Mouse (Mus musculus): ENCODE measurements around the gene Samsn1.

The Samsn1 gene

DNA sequence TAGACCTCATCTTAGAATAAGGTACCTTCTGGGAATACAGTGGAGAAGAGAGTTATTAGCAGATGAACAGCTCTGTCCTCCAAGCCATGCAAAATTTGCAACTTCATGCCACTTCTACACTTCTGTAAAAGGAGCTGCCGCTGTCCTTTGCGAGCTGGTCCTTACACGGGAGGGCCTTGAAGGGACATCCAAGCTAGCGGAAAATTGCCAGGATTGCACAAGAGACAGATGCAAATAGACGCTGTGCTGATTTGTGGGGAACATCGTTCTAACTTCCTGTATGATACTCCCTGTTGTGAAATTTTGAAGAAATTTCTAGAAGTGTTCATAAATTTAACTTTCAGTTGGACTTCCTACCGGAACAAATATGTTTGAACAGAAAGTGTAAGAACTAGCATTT is 61.0 kb downstream of the Samsn1 start:
- in situ Hi-C loops (cut with MboI, MseI): loop anchor here (25.0 kb wide), 1 partner anchor 1774 kb away; no protein-coding TSS in a partner anchor

DNA sequence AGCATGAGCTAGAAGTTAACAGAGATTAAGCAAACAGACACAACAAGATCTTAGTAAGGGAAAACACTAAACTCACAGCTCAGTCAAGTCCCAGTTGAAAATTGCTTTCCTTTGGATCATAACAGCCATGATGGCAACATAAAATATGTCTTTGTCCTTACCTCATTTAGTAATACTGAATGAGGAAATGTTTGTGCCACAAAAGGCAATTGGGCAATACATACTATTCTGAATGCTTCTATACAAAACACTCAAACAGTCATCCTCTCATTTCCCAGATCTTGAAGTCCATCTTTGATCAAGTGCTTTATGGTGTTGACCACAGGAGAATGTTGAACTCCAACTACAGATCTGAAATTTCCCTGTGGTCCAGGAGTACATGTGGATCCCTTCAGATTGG is 88.7 kb downstream of the Samsn1 start:
- in situ Hi-C loops (cut with MboI, MseI): no loop called here

DNA sequence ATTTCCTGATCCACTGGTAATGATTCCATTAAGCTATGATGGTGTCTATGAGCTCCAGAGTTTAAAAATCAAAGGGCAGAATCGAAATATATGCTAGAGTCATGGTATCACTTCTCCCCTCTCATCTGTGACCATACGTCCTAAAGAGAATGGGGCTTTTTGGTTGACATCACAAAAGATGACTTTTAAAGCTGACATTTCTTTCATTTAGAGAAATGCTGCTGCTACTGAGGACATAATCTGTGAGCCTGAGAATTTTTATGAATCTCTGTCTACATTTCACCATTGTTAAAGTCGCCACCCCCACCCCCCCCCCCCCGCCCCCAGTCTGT is 91.9 kb downstream of the Samsn1 start:
- in situ Hi-C loops (cut with MboI, MseI): no loop called here

DNA sequence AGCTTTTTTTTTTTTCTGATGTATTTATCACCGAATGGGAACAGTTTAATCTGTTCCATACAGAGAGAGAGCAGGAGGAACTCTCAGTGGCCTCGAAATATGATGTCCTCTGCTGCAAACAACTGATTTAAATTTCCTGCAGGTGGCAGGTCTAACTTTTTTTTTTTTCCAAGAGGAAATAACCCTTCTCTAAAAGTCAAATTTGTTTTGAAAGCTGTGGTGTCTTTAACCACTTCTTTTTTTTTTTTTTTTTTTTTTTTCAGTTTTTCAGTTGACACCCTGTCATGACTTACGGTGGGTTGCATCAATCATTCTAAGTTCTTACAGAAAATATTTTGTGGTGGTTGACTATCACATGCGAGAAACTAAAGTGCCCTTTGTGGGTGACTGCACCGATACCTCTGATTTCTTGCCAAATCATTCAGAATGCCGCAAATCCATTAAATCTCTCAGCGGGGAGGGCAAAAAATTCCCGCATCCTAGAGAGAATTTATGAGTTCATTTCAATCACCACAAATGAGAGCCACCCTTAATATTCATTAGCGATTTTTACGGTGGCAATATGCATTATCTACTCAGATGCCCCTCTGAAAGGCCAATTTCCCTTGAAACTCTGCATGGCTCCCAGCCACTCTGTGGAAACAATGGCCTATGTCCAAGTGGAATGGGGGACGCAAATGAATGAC is 92.4 kb downstream of the Samsn1 start:
- in situ Hi-C loops (cut with MboI, MseI): no loop called here

DNA sequence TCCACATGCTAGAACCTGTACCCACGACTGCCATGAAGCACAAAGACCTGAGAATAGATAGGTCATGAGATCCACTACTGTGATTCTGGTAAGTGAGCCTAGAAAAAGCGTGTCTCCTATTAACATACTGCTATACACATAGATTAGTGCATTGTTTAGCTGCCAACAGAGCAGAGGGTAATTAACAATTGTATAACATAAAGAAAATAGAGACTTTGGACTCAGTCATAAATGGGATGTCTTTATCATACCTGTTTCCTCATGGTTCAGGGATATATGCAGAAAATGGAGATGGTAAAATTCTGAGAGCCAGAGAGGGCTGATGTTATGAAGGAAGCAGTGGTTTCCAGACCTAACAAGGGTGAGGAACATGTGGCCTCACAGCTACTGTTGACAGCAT is 95.6 kb downstream of the Samsn1 start:
- in situ Hi-C loops (cut with MboI, MseI): no loop called here

DNA sequence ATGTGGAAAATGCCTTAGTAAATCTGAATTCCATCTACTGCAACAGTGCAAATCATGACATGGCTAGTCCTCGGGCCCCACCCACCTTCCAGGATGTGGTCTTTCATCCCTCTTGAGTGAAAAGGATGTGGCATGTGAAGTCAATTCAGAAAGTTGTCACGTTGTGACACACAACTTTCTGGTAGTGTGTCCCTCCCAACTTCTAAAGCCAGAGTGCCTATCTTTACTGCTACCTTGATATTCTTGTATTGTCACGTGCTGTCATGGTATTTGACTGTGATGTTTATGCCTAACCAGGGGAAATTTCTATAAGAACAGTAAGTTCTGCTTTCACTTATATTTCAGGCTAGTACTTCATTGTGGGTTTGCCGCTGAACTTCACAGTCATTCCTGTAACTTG is 101.2 kb downstream of the Samsn1 start:
- in situ Hi-C loops (cut with MboI, MseI): no loop called here

DNA sequence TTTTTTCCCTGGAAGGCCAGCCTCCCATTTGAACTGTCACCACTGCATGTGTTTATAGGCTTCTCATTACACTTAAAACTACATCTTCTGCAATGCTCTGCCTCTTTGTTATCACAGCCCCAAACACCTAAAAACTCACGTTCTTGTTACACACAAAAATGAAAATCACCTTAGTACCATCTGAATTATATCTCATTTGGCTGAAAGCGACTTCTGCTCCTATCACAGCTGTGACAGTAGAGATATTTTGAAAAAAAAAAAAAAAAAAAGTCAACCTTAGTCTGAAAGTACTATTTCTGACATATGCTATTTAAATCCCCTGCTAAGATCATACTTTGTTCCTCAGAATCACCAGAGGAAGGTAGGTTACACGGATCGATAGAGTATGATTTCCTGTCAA is 102.8 kb downstream of the Samsn1 start:
- in situ Hi-C loops (cut with MboI, MseI): loop anchor here (10.0 kb wide), 1 partner anchor 436 kb away; no protein-coding TSS in a partner anchor

DNA sequence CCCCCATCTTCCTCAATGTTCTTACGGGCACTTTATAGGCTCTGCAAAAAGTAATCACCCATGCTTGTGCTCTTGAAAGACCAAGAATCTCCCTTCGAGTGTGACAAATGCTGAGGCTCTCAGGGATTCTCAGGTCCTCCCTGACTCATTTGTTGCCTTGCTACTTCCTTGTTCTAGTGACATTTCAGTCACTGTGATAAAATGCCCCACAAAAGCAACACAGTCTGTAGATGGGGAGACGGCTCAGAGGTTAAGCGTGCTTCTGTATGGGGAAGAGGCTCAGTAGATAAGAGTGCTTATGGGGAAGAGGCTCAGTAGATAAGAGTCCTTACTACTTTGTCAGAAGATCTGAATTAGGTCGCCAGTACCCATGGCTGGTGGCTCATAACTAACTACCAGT is 104.4 kb downstream of the Samsn1 start:
- in situ Hi-C loops (cut with MboI, MseI): loop anchor here (10.0 kb wide), 1 partner anchor 437 kb away; no protein-coding TSS in a partner anchor

DNA sequence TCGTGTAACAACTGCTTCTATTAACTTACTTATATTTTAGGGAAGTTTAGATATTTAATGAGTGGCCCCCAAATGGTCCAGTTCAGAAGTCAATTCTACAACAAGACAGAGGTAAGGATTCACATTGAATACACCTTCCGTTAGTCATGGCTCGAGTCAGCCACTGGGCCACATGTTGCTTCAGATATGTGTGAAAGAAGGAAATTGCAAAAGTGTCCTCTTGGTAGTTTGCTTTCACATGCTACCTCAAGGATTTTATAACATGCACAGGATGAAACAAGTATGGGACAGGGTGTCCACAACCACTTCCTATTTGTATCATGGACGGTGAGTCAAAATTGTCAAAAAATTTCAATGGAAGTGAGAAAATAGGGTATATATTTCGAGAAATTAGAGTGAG is 110.0 kb downstream of the Samsn1 start:
- in situ Hi-C loops (cut with MboI, MseI): loop anchor here (5.0 to 10.0 kb wide), 2 partner anchors 60 to 443 kb away; no protein-coding TSS in a partner anchor

DNA sequence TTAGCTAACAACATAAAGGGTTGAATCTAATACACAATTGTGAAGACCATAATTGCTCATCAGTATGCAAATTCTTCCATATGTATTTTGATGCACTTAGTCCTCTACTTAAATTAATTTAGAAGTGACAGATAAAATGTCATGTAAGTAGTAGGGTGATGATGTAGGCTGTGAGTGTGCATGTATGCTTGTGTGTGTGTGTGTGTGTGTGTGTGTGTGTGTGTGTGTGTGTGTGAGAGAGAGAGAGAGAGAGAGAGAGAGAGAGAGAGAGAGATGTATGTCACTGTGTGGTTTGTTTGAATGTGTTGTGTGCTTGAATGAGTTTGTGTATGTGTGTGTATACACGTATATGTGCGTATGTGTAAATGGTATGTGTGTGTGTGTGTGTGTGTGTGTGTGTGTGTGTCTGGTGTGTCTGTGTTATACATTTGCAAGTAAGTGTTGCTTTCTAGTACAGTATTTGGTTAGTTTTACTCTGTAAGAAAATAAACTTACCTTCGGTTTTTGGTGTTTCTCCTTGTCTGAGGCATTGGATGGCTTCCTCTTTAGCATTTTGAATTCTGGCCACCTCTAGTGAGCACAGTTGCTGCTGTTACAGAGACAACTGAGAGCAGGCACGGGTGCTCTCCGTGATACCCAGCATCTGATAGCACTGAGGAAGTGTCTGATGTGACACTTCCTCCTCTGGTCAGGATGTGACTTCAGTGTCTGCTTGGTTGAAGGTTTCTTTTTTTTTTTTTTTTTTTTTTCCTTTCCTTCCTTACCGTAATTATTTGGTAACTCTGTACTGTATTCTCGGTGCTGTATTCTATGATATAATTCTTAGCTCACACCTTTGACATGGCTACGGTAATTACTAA is 113.2 kb downstream of the Samsn1 start:
- in situ Hi-C loops (cut with MboI, MseI): no loop called here

DNA sequence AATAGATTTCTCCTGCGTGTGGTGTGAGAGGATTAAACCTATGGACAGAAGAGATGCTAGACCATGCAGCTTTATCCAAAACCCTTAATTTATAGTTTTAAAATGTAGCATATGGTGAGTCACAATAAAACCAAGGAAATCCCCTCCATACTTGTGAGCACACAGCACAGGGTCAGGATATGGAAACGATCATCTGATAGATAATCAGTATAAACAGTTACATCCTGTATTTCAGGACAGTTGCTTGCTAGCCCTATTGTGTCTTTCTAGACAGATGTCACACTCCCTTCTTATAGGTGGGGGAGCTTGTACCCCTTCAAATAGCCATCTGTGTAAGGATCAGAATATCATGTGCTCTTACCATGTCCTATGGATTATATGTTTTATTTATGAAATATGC is 115.3 kb downstream of the Samsn1 start:
- in situ Hi-C loops (cut with MboI, MseI): no loop called here

DNA sequence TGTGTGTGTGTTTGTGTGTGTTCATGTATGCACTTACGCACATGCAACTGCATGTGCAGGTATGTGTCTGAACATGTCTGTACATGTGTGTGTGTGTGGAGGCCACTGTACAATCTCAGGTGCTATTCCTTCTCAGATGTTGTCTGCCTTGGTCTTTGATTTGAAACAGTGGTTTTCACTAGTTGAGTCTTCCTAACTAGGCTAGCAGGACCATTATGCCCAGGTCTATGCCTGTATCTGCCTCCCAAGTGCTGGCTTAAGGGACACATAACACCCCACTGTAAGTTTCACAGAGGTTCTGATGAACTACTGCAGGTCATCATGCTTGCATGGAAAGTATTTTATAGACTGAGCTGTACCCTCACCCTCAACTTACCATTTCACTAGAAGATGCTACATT is 115.8 kb downstream of the Samsn1 start:
- in situ Hi-C loops (cut with MboI, MseI): no loop called here

DNA sequence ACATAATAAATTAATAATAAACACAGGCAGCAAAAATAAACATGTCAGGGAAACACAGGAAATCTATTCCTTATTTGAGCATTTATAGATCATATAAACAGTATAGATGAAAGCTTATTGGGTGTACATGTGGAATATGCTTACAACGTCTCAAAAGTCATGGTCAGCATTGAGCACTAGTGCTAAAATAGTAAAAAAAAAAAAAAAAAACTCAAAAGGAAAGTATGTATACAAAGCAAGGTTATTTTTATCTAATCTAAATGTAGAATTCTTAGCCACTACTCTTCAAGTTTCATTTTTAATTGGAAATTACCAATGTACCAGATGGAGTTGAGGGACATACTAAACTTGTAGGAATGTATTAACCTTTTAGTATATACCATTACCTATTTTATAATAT is 116.8 kb downstream of the Samsn1 start:
- in situ Hi-C loops (cut with MboI, MseI): no loop called here

DNA sequence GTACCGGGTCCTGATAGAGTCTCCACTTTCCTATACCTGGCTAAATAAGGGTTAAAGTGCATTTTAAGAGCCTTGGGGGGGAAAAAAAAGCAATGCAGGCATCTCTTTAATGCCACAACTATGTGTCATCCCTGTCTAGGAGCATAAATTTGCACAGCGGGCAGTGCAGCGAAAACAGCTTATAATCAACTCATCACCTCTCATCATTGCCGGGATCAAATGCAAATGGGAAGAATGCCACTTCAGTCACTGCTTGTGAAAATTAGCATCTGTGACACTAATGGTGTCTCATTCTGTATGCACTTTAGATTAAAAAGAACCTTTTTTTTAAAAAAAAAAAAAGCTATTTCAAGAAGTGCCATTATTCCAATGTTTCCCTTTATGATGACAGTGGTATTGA is 118.0 kb downstream of the Samsn1 start:
- in situ Hi-C loops (cut with MboI, MseI): no loop called here

DNA sequence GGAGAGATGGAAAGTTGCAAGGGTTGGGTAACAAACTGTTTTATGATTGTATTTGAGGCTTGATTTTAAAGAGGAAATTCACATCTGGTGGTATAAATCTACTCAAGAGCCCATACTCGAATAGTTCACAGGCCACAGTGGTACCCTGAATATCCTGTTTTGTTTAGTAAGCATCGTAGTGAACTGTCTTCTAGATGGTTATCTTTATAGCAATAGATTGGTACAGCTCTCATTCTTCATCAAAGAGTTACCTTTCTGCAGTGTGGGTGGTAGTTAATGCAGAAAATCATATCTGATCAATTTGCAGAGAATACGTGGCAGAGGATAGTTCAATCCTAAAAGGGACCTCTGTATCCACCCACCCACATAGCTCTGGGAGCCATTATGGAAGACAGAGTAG is 119.1 kb downstream of the Samsn1 start:
- in situ Hi-C loops (cut with MboI, MseI): no loop called here

DNA sequence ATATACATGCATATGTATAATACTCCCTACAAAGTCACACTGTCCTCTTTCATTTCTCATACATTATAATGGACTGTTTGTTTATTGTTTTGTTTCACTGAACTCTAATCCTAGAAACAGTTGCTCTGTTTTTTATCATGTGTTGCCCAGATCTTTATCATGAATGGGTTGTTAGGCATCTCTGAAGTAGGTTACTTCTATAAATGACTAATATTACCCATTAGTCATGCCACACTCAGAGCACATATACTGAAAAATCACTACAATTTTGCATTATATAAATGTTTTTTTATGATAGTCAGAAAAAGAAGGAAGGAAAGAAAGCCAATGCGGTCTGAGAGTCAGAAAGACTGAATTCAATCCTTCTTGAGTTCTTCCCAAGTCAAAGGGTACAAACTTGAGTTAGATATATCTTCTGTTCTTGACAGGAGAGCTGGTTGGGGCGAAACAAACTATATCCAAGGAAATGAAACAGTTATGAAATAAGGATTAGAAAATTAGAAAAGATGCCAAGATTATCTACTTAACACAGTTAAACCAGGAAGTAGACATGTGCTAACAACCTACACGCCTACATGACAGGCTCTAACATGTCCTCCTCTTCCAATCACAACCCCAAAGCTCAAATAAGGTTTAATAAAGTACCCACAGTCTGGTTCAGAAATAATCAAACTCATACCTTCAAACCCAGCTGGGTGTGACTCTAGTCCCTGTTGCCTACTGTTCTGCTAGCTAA is 122.0 kb downstream of the Samsn1 start:
- in situ Hi-C loops (cut with MboI, MseI): no loop called here

DNA sequence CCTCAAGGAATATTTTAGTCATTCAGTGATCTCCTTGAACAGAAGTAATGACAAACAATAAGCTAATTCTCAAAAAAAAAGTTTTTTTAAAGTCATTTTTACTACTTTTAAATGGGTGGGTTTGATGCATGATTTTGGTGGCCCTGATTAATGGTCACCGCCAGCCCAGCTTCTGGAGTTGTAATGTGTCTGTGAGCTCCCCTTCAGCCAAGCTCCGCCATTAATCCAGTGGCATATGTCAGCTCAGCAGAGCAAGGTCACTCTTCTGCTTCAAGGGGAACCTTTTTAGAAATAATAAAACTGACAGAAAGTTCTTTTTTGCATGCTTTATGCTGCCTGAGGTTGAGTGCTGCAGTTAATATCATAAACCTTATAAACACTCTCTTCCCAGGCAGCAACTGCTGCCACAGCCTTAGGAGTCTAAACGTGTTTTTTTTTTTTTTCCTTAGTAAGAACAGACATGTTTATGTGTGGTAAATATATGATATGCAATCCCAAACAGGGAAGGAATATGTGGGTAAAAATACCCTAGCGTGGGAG is 124.2 kb downstream of the Samsn1 start:
- in situ Hi-C loops (cut with MboI, MseI): no loop called here

DNA sequence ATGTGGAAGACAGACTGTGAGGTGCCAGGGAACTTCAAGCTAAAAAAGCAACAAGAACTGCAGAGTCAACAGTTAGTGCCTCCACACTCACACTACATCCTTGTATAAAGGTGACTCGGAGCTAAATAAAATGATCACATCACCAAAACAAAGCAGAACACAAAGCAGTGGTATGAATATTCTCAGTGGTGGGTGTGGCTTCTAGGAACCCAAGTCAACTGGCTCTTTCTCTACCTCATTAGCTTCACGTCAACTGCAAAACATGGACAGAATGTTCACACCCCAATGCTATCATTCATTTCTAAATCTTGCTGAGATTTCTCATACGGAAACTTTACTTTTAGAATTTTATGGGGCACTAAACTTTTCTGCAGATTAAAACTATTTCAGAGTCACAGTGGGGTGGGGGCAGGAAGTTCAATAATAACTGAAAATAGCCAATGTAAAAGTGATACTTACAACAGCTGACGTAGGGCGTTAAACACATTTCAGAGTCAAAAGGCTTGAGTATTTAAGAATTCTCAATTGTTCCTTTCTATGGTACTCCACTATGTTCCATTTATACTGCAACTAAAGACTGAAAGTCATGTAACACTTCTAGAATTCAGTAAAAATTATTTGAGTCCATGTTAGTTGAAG is 127.7 kb downstream of the Samsn1 start:
- in situ Hi-C loops (cut with MboI, MseI): no loop called here

DNA sequence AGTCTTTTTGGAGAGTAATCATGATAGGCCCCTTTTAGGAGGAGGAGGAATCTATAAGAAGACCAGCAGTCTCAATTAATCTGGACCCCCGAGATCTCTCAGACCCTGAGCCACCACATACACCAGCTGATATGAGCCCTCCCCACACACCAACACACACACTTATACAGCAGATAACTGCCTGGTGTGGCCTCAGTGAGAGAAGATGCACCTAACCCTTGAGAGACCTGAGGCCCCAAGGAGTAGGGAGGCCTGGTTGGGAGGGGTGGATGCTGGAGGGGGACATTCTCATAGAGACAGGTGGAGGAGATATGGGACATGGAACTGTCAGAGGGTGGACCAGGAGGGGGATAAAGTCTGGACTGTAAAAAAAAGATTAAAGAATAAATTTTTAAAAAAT is 128.6 kb downstream of the Samsn1 start:
- in situ Hi-C loops (cut with MboI, MseI): no loop called here

DNA sequence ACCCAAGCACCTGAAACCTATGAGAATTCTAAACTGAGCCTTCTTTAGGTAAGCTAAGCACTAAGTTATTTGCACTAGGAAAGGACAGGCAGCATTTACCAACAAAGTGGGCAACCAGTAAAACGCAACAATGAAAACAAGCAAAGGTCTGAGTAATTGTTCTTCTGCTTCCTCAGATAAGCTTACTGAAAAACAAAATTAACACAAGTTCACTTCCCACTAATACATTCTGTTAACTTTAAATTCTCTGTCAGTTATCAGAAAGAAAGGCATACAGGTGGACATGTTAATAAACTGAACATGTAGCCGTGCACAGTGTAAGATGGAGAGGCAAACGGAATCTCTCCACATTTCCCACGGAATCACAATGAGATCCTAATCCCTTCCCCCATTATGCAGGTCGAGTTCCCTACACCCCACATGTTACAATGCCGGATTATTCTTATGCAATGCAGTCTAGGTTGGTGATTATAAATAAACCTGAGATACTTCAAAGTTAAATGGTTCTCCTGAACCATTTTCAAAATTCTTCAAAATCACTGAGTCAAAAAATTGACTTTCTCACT is 132.9 kb downstream of the Samsn1 start:
- in situ Hi-C loops (cut with MboI, MseI): loop anchor here (10.0 kb wide), 1 partner anchor 786 kb away; no protein-coding TSS in a partner anchor

DNA sequence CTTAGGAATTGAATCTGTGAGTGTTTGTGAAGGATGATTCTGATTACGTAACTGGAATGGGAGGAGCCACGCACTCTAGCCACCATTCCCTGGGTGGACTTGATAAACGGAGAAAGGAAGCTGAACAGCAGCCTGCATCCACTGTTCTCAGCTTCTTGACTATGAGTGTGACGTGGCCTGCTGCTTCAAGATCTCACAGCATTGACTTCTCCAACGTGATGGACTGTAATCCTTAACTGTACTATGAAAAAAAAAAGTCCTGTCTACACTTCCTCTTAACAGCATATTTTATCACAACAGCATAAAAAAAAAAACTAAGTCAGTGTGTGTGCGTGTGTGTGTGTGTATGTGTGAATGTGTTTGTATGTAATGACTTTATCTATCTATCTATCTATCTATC is 134.9 kb downstream of the Samsn1 start:
- in situ Hi-C loops (cut with MboI, MseI): loop anchor here (10.0 kb wide), 1 partner anchor 788 kb away; no protein-coding TSS in a partner anchor
